Mouse (Mus musculus): Measurements from ENCODE around the gene F2r. TPM values are rescaled to one million over a fixed set of nuclear protein-coding genes. Genes with fewer than 3 reads are reported as not detected.
A peak's percentile ranks its signal among the peaks of the same experiment; 100 is the strongest.

Gene F2r
- total RNA-seq, 2 experiments from 2014 or later = 20.0 to 25.3 TPM

- DNase-seq = peak in 1 of 2 experiments; percentile 41
- intact Hi-C loops (cut with DNase I) = loop anchor here (1.0 kb wide), 1 partner anchor 15 kb away; the partner anchor contains the start of gene F2r
Observed at GRCm38 (mm10) chr13:95633384-95633783, 15.1 kb upstream of the F2r start.

GRCm38 (mm10) chr13:95632144-95632543 lies 13.9 kb upstream of the F2r start:
- intact Hi-C loops (cut with DNase I) = no loop called here
- DNase-seq = no peak

GRCm38 (mm10) chr13:95630747-95631146 lies 12.5 kb upstream of the F2r start:
- DNase-seq = no peak
- intact Hi-C loops (cut with DNase I) = no loop called here

- intact Hi-C loops (cut with DNase I) = no loop called here
- DNase-seq = no peak
Observed at GRCm38 (mm10) chr13:95629751-95630150, 11.5 kb upstream of the F2r start.

GRCm38 (mm10) chr13:95626696-95627095 lies 8.4 kb upstream of the F2r start:
- intact Hi-C loops (cut with DNase I) = no loop called here
- no peak for DNase-seq

- DNase-seq = no peak
- intact Hi-C loops (cut with DNase I) = no loop called here
Observed at GRCm38 (mm10) chr13:95623042-95623441, 4.8 kb upstream of the F2r start.

- intact Hi-C loops (cut with DNase I) = no loop called here
- DNase-seq = no peak
Observed at GRCm38 (mm10) chr13:95621563-95621962, 3.3 kb upstream of the F2r start.

- no peak for DNase-seq
- intact Hi-C loops (cut with DNase I) = loop anchor here (1.0 to 2.0 kb wide), 2 partner anchors 14 to 48 kb away; no protein-coding TSS in a partner anchor
Observed at GRCm38 (mm10) chr13:95618859-95619258, 572 bp upstream of the F2r start.

- no peak for DNase-seq
Observed at GRCm38 (mm10) chr13:95617671-95618171, 566 bp downstream of the F2r start.

GRCm38 (mm10) chr13:95617082-95617670 lies 1.1 kb downstream of the F2r start:
- intact Hi-C loops (cut with DNase I) = no loop called here
- no peak for DNase-seq

More at GRCm38 (mm10) chr13:95617671-95618171, 566 bp downstream of the F2r start:
- intact Hi-C loops (cut with DNase I) = loop anchor here (1.0 to 2.0 kb wide), 2 partner anchors 16 to 49 kb away; no protein-coding TSS in a partner anchor

GRCm38 (mm10) chr13:95616512-95616911 lies 1.8 kb downstream of the F2r start:
- DNase-seq = no peak
- intact Hi-C loops (cut with DNase I) = no loop called here

GRCm38 (mm10) chr13:95614757-95615156 lies 3.5 kb downstream of the F2r start:
- intact Hi-C loops (cut with DNase I) = no loop called here
- no peak for DNase-seq

GRCm38 (mm10) chr13:95612243-95612642 lies 6.0 kb downstream of the F2r start:
- no peak for DNase-seq
- intact Hi-C loops (cut with DNase I) = no loop called here

GRCm38 (mm10) chr13:95611752-95612151 lies 6.5 kb downstream of the F2r start:
- intact Hi-C loops (cut with DNase I) = no loop called here
- no peak for DNase-seq

- intact Hi-C loops (cut with DNase I) = no loop called here
- DNase-seq = peak in 1 of 2 experiments; percentile 40
Observed at GRCm38 (mm10) chr13:95610786-95611562, 7.3 kb downstream of the F2r start.

GRCm38 (mm10) chr13:95609088-95609420 lies 9.2 kb downstream of the F2r start:
- no peak for DNase-seq
- intact Hi-C loops (cut with DNase I) = no loop called here

- no peak for DNase-seq
- intact Hi-C loops (cut with DNase I) = no loop called here
Observed at GRCm38 (mm10) chr13:95608416-95609087, 9.7 kb downstream of the F2r start.

GRCm38 (mm10) chr13:95607019-95607418 lies 11.3 kb downstream of the F2r start:
- no peak for DNase-seq
- intact Hi-C loops (cut with DNase I) = no loop called here

- intact Hi-C loops (cut with DNase I) = no loop called here
- no peak for DNase-seq
Observed at GRCm38 (mm10) chr13:95604288-95604687, 14.0 kb downstream of the F2r start.

- DNase-seq = no peak
- intact Hi-C loops (cut with DNase I) = no loop called here
Observed at GRCm38 (mm10) chr13:95599833-95600359, 18.4 kb downstream of the F2r start.

All from heart, postnatal 36 days (tissue).